Mouse (Mus musculus) brain, embryonic 14.5 days (tissue): ENCODE measurements around the gene Usp1.

ENCODE experiments used
- CTCF ChIP-seq: fragments of 200-500 bp; IDR thresholded peaks from 2 replicates; pipeline ENCODE4 v1.5.1; 2012; ENCODE audit warnings: inconsistent platforms, mild to moderate bottlenecking, moderate library complexity, borderline replicate concordance; ENCODE audit not compliant: insufficient read depth, insufficient read length; ENCODE audit errors: extremely low read depth
- POLR2A ChIP-seq: fragments of 200-500 bp; IDR thresholded peaks from 2 replicates; pipeline ENCODE4 v1.6.1; 2012; ENCODE audit warnings: mild to moderate bottlenecking, inconsistent platforms, borderline replicate concordance; ENCODE audit not compliant: poor library complexity, insufficient read depth, insufficient read length, severe bottlenecking; ENCODE audit errors: extremely low read depth

DNA sequence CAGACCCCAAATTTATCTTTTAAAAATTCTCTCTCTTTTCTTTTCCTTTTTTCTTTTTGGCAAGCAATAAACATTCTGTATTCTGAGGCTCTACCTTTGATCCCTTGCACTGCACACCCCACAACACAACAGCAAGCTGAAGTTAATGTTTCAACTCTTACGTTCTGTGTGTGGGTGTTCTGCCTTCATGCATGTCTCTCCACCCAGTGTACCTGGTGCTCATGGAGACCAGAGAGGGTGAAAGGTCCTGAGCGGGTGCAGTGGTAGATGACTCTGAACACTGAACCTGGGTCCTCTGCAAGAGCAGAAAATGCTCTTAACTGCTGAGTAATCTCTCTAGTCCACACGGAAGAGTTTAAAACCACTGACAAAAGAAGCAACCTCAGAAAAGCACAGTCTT, 36.6 kb downstream of the Usp1 start:
- no peak for TF ChIP-seq CTCF
- TF ChIP-seq POLR2A = no peak
